Mouse (Mus musculus) ZHBTc4 (cell line): ENCODE data around the gene Ankrd39.

Source experiments
- DNase-seq: peaks from one replicate; pipeline ENCODE4 v3.0.0-alpha.2; 2011; ENCODE audit warnings: low read depth, low spot score

Gene Ankrd39

GRCm38 (mm10) chr1:36530962-36531361 is 16.3 kb downstream of the Ankrd39 start:
- DNase-seq = no peak

DNA sequence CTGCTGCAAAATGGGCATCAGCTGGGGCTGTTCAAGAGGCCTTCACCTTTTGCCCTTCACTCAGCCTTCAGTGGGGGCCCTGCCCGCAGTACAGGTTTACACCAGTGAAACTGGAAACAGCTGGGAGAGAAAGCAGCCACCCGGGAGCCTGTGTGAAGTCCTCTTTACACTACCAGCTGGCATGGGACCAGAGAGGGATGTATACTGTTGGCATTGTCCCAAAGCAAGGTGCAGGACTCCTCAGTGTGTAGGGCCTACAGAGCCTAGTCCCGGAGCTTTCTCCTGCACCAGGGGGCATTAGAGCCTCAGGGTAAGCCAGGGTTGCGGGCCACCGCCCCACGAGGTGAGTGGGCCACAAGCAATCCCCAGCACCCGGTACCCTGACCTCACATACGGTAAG is 16.8 kb downstream of the Ankrd39 start:
- DNase-seq = no peak

DNA sequence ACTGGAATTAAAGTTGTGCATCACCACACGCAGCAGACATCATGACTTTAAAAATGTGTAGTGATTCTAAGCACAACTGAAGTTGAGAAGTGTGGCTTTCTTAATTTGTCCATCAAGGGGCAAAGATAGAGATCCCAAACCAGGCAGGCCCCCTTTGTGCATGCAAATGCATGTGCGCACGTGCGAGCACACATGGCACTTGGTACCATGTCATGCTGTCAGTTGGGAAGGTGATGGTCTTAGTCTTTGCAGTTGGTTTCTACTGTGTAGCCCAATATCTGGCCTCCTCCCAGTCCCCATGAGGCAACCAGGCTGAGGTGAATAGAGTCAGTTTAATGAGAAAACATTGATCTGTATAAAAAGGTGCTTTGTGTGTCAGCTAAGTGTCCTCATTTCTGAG is 17.4 kb downstream of the Ankrd39 start:
- no peak for DNase-seq

DNA sequence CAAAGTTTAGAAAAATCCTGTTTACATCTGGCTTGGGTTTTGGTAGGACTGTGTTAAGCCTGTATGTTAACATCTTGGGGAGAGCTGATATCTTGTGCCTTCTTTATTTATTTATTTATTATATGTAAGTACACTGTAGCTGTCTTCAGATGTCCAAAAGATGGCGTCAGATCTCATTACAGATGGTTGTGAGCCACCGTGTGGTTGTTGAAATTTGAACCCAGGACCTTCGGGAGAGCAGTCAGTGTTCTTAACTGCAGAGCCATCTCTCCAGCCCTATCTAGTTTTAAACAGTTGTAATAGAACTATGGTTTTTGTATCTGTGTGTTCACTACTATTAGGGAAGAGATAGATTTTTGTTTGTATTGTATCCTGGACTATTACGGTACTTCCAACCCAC is 18.0 kb downstream of the Ankrd39 start:
- no peak for DNase-seq

- peak; percentile 70 for DNase-seq
Measured at GRCm38 (mm10) chr1:36528351-36528750, 18.9 kb downstream of the Ankrd39 start.

DNA sequence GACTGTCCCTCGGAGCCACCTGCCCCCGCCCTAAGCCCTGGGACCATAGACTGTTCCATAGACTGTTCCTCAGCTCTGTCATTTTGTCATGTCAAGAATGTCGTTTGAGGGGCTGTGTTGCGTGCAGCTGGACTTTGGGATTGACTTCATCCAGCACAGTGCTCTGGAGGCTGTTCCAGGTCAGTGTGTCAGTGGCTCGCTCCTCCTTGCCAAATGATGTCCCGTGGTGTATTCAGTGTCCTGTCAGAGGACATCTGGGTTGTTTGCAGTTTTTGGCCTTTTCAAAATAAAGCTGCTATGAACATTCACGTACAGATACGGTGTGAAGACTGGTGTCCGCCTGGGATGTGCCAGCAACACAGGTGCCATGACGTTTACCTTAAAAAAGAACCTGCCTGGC is 20.3 kb downstream of the Ankrd39 start:
- DNase-seq = no peak

DNA sequence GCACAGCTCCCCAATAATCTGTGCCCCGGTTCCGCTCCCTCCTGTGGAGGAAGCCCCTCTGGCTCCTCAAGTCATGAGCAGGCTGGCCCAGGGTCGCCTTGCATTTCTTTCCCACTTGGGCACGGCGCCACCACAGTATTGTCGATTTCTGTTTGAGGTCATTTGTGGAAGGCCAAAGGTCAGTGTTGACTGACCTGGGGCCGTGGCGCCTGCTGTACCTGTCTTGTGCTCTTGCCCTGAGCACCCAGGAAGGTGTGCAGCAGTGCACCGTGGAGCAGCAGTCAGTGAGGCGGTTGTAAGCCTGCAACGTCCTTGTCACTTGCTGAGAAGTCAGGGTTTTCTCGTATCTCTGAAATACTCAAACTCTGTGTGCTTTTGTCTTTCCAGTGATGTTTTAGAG is 21.5 kb downstream of the Ankrd39 start:
- DNase-seq = no peak

DNA sequence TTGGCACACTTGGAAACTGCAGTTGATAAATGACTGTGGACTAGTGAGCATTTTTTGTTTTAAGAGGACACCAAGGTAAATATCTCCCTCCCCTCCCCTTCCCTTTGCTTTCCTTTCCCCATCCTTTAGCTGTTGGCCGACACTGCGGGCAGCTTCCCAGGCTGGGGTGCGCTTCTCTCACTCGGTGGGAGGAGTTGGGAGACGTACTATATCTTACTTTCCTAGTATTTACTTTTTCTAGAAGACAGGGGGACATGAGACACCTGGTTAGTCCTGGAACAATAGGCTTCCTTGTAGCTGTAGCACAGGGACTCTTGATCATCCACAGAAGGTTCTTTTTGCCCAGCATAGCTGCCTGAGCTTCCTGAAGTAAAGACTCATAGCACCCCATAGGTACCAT is 23.2 kb downstream of the Ankrd39 start:
- no peak for DNase-seq

- DNase-seq = no peak
Measured at GRCm38 (mm10) chr1:36523332-36524013, 23.8 kb downstream of the Ankrd39 start.

GRCm38 (mm10) chr1:36522210-36522609 is 25.0 kb downstream of the Ankrd39 start:
- DNase-seq = no peak

DNA sequence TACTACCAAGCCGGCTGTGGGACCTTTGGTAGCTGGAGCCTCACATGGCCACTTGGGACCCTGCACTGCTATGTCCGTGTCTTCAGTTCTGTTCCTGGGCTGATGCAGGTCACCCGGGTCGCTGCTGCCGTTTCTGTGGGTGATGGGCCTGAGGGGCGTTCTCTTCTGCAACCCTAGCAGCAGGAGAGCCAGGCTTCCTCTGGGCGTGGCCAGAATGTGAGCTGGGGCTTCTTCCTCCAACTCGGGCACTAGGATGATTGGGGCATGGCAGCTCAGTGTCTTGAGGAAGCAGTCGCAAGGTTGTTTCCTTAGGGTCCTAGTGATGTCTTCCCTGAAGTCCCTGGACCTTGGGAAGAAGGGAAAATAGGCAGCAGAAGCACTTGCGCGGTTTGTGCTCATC is 27.6 kb downstream of the Ankrd39 start:
- DNase-seq = peak; percentile 50

DNA sequence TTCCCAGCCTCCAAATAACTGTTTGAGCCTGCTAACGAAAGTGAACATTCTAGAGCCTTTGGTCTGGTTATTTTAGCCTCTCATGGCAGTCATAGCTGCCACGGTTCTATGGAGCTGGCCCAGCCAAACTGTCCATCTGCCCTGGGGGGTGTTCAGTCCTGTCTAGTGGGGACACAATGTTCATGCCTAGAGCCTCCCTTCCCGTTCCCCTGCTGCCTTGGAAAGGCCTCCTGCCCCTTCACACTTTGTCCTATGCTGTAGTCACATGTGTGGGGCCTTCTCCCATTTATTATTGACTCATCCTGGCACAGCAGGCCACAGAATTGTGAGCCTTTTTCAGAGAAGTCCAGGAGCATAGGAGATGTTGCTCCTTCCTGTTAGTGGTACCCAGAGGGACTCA is 29.0 kb downstream of the Ankrd39 start:
- no peak for DNase-seq

- peak; percentile 85 for DNase-seq
Measured at GRCm38 (mm10) chr1:36513718-36514117, 33.5 kb downstream of the Ankrd39 start.

DNA sequence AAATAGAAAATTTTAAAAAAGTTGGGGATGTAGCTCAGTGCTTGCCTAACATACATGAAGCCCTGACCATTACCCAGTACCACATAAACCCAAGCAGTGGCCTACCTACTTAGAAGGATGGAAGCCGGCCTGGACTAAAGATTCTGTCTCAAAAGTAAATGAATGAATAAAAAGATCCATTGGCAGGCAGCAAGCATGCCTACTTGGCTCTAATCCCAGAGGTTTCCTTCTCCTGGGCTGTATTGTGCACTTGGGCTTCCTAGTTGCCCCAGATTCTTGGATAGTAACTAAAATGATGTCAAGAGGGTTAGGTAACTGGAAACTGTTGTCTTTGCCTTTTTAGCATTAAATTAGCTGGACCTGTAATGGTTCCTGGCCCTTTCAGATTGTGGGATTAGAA is 33.9 kb downstream of the Ankrd39 start:
- DNase-seq = no peak

DNA sequence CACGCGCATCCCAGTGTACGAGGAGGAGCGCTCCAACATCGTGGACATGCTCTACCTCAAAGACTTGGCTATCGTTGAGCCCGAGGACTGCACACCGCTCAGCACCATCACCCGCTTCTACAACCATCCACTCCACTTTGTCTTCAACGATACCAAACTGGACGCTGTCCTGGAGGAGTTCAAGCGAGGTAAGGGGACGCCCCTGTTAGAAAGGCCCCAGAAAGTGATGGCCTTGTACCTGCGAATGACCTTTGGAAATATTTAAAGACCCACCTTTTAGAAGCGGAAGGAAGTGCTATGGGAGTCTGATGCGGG is 34.3 kb downstream of the Ankrd39 start:
- no peak for DNase-seq

DNA sequence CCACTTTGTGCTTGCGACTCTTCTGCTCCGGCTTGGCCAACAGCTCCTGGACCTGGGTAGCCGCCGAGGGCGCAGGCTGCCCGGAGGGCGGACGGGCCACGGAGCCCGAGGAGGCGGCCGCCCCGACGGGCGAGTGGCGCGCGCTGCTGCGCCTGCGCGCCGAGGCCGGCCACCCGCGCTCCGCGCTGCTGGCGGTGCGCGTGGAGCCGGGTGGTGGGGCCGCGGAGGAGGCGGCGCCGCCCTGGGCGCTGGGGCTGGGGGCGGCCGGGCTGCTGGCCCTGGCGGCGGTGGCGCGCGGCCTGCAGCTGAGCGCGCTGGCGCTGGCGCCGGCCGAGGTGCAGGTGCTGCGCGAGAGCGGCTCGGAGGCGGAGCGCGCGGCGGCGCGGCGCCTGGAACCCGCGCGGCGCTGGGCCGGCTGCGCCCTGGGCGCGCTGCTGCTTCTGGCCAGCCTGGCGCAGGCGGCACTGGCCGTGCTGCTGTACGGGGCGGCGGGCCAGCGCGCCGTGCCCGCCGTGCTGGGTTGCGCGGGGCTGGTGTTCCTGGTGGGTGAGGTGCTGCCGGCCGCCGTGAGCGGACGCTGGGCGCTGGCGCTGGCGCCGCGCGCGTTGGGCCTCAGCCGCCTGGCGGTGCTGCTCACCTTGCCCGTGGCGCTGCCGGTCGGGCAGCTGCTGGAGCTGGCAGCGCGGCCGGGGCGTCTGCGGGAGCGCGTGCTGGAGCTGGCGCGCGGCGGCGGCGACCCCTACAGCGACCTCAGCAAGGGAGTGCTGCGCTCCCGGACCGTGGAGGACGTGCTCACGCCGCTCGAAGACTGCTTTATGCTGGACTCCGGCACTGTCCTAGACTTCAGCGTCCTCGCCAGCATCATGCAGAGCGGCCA is 34.9 kb downstream of the Ankrd39 start:
- peak; percentile 72 for DNase-seq

DNA sequence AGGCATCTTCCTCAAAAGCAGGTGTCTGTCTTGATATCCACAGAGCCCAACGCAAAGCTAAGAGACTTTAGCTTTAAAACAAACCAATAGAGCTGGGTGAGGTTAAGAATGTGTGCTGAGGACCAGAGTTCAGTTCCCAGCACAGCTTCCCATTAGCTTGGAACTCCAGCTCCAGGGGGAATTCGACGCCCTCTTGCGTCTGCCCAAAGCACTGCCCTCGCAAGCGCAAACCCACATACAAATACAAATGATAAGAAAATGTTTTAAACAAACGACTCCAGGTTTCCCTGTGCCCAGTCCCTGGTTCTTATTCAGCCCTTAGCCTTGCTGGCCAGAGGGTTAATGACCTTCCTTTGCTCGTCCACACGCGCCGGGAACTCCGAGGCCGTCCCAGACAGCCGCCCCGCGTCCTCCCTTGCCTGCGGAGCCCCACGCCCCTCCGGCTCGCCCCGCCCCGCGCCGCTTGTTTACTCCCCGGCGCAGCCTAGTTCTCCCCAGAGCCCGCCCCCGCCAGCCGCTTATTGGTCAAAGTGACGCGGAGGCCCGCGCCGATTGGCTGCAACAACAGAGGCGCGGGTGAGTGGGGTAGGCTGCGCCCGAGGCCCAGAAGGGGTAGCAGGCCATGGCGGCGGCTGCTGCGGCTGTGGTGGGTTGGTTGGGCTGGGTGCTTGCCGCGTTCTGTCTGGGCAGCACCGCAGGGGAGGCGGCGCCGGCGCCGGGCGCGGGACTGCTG is 35.8 kb downstream of the Ankrd39 start, which contains the start of gene Cnnm3:
Gene Cnnm3 (plus strand): TSS at position 579 of the 733 bp plus-strand sequence.
- peak; percentile 100 for DNase-seq

GRCm38 (mm10) chr1:36508238-36508637 is 39.0 kb downstream of the Ankrd39 start:
- DNase-seq = no peak

DNA sequence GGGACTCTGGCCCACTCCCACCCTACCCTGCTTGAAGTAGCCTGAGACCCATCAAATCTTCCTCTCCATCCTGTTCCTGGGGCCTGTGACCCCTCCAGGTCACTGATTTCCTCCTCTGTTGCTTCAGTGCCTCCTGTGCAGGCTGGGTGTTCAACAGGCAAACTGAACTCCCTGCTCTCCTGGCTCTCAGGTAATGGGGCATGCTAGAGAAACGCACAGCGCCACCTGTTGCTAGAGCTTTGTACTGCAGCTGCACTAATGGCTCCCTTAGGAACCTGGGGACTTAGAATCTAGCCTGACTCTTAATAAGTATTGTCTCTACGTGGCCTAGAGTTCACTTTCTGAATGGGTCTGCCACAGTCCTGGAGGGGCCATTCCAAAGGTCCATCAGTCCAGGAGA is 46.0 kb downstream of the Ankrd39 start:
- DNase-seq = peak; percentile 83

GRCm38 (mm10) chr1:36497312-36497711 is 49.9 kb downstream of the Ankrd39 start:
- no peak for DNase-seq

- DNase-seq = peak; percentile 32
Measured at GRCm38 (mm10) chr1:36496719-36497118, 50.5 kb downstream of the Ankrd39 start.

- DNase-seq = no peak
Measured at GRCm38 (mm10) chr1:36493299-36493698, 53.9 kb downstream of the Ankrd39 start.
